Mouse (Mus musculus): ENCODE data around the gene Kctd11. TPM values are rescaled to one million over a fixed set of nuclear protein-coding genes. Genes with fewer than 3 reads are reported as not detected.
"Not testable (repeated sequence)": the region's sequence is repeated elsewhere in the genome, so short reads cannot be mapped to it uniquely, and the experiment has no call there.

Kctd11 gene
- total and polyA plus RNA-seq, 3 experiments: 1.8 to 3.9 (median 2.1) TPM

GRCm38 (mm10) chr11:69917379-69917948 is 36.3 kb upstream of the Kctd11 start:
- Histone ChIP-seq H3K4me2 (ENCODE audit: insufficient read depth, low read depth, poor library complexity, severe bottlenecking) (no peak overlapping the region), H3K4me1 (ENCODE audit: control insufficient read depth in 1 of 2, insufficient read depth in 2 of 2) (peaks cover 21 to 60% of the 10 kb centered on the region in 2 experiments), H3K27me3 (replicated peaks) (no peaks in the 10 kb centered on the region), H3K27ac (ENCODE audit: insufficient read depth, low read depth) (no peak overlapping the region), H3K9me3 (replicated peaks; ENCODE audit: low read length) (no peaks in the 10 kb centered on the region), H3K36me3 (replicated peaks in 1 of 2; ENCODE audit: control insufficient read depth in 1 of 2, insufficient read depth in 1 of 2, low read length in 1 of 2) (peaks cover 51 to 63% of the 10 kb centered on the region in 2 experiments), H3K4me3 (replicated peaks in 1 of 3; ENCODE audit: low read depth in 2 of 3, low read length in 2 of 3, poor library complexity in 1 of 3) (no peak overlapping the region), H3K79me2 (replicated peaks; ENCODE audit: control insufficient read depth, extremely low read depth, insufficient read depth, poor library complexity, severe bottlenecking) (peaks cover 51% of the 10 kb centered on the region), H3K9ac (ENCODE audit: insufficient read depth, low read depth) (no peak overlapping the region)
- in situ Hi-C loops (cut with MboI; ENCODE audit: low pct_ligation_motif_present, low pct_unique_long_range_greater_than_20kb, low sequenced_read_pairs) (loop anchor here (5.0 kb wide), 1 partner anchor 35 kb away; the partner anchor contains the start of gene Kctd11), dilution Hi-C loops (cut with MboI; ENCODE audit: extremely low pct_ligation_motif_present, extremely low pct_unique_long_range_greater_than_20kb, low sequenced_read_pairs) (no loop called here)
- no peak for DNase-seq (ENCODE audit: extremely low read depth)
- TF ChIP-seq USF2 (conservative IDR thresholded peaks at IDR 0.05; ENCODE audit: low read depth, low read length): no peak
- peak; percentile 53 for TF ChIP-seq POLR2A (IDR thresholded peaks at IDR 0.05; ENCODE audit: low read depth, low read length)

DNA sequence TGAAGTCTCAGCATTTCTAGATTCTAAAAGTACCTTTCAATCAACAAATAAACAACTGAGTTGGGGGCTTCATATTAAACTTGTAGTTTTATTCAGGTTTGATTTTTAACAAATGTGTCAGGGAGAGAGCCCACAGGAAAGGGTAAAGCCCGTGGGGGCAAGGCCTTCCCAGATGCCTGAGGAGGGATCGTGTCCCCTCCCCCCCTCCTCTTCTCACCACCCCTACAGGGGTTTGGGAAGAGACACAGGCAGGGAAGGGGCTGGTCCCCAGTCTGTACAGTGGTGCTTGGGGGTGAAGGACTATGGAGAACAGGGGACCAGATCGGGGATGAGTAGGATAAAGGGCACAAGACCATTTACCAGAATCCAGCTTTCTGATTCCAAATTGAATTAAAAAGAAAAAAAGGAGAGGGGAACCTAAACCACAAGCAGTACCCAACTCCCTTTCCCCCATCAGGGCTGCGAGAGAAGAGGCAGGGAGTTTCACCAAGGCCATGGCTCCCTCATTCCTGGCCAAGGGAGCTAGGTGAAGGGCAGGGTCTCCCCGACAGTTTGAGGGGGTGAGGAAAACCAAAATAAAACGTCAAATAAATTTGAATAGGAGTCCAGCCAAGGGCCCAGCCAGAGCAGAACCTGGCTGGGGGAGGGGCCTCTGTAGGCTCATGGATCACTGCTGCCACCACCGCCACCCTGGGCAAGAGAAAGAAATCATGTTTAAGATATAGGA is 35.6 kb upstream of the Kctd11 start:
- Histone ChIP-seq H3K4me1 (ENCODE audit: control insufficient read depth in 1 of 2, insufficient read depth in 2 of 2) (peaks cover 21 to 61% of the 10 kb centered on the region in 2 experiments), H3K36me3 (replicated peaks in 1 of 2; ENCODE audit: control insufficient read depth in 1 of 2, insufficient read depth in 1 of 2, low read length in 1 of 2) (peaks cover 56 to 70% of the 10 kb centered on the region in 2 experiments), H3K79me2 (replicated peaks; ENCODE audit: control insufficient read depth, extremely low read depth, insufficient read depth, poor library complexity, severe bottlenecking) (peaks cover 51% of the 10 kb centered on the region)
- in situ Hi-C loops (cut with MboI; ENCODE audit: low pct_ligation_motif_present, low pct_unique_long_range_greater_than_20kb, low sequenced_read_pairs): loop anchor here (5.0 kb wide), 1 partner anchor 35 kb away; the partner anchor contains the start of gene Kctd11
- H3K4me3 ChIP-seq (replicated peaks in 1 of 3; ENCODE audit: low read depth in 2 of 3, low read length in 2 of 3, poor library complexity in 1 of 3); H3K27ac ChIP-seq (ENCODE audit: insufficient read depth, low read depth); DNase-seq (ENCODE audit: extremely low read depth); H3K9me3 ChIP-seq (replicated peaks; ENCODE audit: low read length); H3K4me2 ChIP-seq (ENCODE audit: insufficient read depth, low read depth, poor library complexity, severe bottlenecking); dilution Hi-C loops (cut with MboI; ENCODE audit: extremely low pct_ligation_motif_present, extremely low pct_unique_long_range_greater_than_20kb, low sequenced_read_pairs); H3K9ac ChIP-seq (ENCODE audit: insufficient read depth, low read depth); H3K27me3 ChIP-seq (replicated peaks): not testable (repeated sequence)

DNA sequence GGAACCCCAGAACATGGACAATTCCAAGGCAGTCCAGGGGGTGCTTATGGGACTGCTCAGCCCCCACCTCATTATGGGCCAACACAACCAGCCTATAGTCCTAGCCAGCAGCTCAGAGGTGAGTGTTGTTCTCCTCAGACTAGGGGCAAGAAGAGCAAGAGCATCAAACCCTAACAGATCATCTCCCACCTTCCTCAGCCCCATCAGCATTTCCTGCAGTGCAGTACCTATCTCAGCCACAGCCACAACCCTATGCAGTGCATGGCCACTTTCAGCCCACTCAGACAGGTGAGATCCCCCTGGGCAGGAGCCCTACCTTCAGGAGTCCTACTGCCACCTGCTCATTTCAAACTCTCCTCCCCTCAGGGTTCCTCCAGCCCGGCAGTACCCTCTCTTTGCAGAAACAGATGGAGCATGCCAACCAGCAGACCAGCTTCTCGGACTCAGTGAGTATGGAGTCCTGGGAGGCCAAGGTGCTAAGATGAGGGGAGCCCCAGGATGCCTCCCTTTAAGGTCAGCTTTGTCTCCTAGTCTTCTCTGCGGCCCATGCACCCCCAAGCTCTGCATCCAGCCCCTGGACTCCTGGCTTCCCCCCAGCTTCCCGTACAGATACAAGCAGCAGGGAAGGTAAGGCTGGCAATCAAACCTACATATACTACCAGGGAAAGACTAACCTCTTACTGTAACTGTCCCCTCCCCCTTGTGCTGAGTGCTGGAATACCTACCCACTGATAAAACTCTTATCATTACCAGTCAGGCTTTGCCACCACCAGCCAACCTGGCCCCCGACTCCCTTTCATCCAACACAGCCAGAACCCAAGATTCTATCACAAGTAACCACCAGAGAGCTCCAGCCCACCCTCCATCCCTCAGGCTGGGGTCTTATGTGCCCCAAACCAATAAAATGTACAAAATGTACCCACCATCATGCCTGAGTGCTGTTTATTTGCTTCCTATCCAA is 34.7 kb upstream of the Kctd11 start:
- H3K9ac ChIP-seq (ENCODE audit: insufficient read depth, low read depth): no peak overlapping the region
- peaks cover 65 to 79% of the 10 kb centered on the region in 2 experiments for H3K36me3 ChIP-seq (replicated peaks in 1 of 2; ENCODE audit: control insufficient read depth in 1 of 2, insufficient read depth in 1 of 2, low read length in 1 of 2)
- no peak overlapping the region for H3K4me2 ChIP-seq (ENCODE audit: insufficient read depth, low read depth, poor library complexity, severe bottlenecking)
- dilution Hi-C loops (cut with MboI; ENCODE audit: extremely low pct_ligation_motif_present, extremely low pct_unique_long_range_greater_than_20kb, low sequenced_read_pairs) (no loop called here), in situ Hi-C loops (cut with MboI; ENCODE audit: low pct_ligation_motif_present, low pct_unique_long_range_greater_than_20kb, low sequenced_read_pairs) (loop anchor here (5.0 kb wide), 1 partner anchor 34 kb away; the partner anchor contains the start of gene Kctd11)
- H3K4me1 ChIP-seq (ENCODE audit: control insufficient read depth in 1 of 2, insufficient read depth in 2 of 2): peaks cover 21 to 61% of the 10 kb centered on the region in 2 experiments
- DNase-seq (ENCODE audit: extremely low read depth): no peak
- peak overlapping the region in 1 of 3 experiments; percentile 8 for H3K4me3 ChIP-seq (replicated peaks in 1 of 3; ENCODE audit: low read depth in 2 of 3, low read length in 2 of 3, poor library complexity in 1 of 3)
- H3K9me3 ChIP-seq (replicated peaks; ENCODE audit: low read length): no peaks in the 10 kb centered on the region
- peaks cover 50% of the 10 kb centered on the region for H3K79me2 ChIP-seq (replicated peaks; ENCODE audit: control insufficient read depth, extremely low read depth, insufficient read depth, poor library complexity, severe bottlenecking)
- no peaks in the 10 kb centered on the region for H3K27me3 ChIP-seq (replicated peaks)
- no peak overlapping the region for H3K27ac ChIP-seq (ENCODE audit: insufficient read depth, low read depth)
- no peak for TF ChIP-seq HCFC1 (IDR thresholded peaks at IDR 0.05; ENCODE audit: low read depth, low read length)
- no peak for TF ChIP-seq ETS1 (conservative IDR thresholded peaks at IDR 0.05; ENCODE audit: low read depth, low read length)
- TF ChIP-seq MEF2A (IDR thresholded peaks at IDR 0.05; ENCODE audit: borderline replicate concordance, low read depth, low read length): no peak
- TF ChIP-seq NRF1 (IDR thresholded peaks at IDR 0.05; ENCODE audit: low read depth, low read length): no peak
- TF ChIP-seq E2F4 (IDR thresholded peaks at IDR 0.05; ENCODE audit: insufficient replicate concordance, low read depth, low read length): no peak
- no peak for TF ChIP-seq NELFE (IDR thresholded peaks at IDR 0.05; ENCODE audit: low read depth, low read length)
- TF ChIP-seq RCOR1 (conservative IDR thresholded peaks at IDR 0.05; ENCODE audit: low read depth, low read length): no peak
- no peak for TF ChIP-seq SIN3A (IDR thresholded peaks at IDR 0.05; ENCODE audit: low read length)
- TF ChIP-seq USF2 (conservative IDR thresholded peaks at IDR 0.05; ENCODE audit: low read depth, low read length): no peak
- TF ChIP-seq ZC3H11A (IDR thresholded peaks at IDR 0.05; ENCODE audit: low read depth, low read length): no peak
- TF ChIP-seq GABPA (IDR thresholded peaks at IDR 0.05; ENCODE audit: insufficient replicate concordance, low read depth, low read length): no peak
- TF ChIP-seq POLR2AphosphoS2 (IDR thresholded peaks at IDR 0.05; ENCODE audit: low read depth, low read length): peak; percentile 22
- TF ChIP-seq JUN (IDR thresholded peaks at IDR 0.05; ENCODE audit: insufficient read depth, low read depth, low read length): no peak
- no peak for TF ChIP-seq USF1 (IDR thresholded peaks at IDR 0.05; ENCODE audit: low read depth, low read length)
- TF ChIP-seq EP300 (IDR thresholded peaks at IDR 0.05; ENCODE audit: low read length): no peak
- TF ChIP-seq POLR2A (IDR thresholded peaks at IDR 0.05; ENCODE audit: low read depth, low read length): peak; percentile 55
- no peak for TF ChIP-seq CHD1 (IDR thresholded peaks at IDR 0.05; ENCODE audit: low read depth, low read length)
- no peak for TF ChIP-seq RAD21 (IDR thresholded peaks at IDR 0.05; ENCODE audit: low read depth, low read length)
- no peak for TF ChIP-seq JUND (conservative IDR thresholded peaks at IDR 0.05; ENCODE audit: low read depth, low read length)
- TF ChIP-seq PAX5 (IDR thresholded peaks at IDR 0.05; ENCODE audit: low read length): no peak
